Mouse (Mus musculus): ENCODE results near the gene Phf21b.

DNA sequence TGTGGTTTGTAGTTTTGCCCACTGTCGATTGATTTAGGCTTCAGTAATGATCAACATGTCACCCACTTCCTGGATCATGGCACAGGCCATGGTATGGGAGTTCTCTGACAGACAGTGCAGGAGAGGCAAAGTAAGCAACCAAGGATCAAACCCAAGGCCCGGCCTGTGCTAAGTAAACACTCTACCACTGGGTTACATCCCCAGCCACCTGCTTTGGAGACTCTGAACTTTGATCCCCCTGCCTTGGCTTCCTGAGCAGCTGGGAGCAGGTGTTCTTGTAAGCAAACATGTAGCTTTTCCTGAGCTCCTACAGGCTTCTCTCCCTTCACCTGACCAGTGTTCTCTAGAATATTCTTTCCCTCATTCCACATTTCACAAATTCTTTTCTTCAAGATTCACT is 1.8 kb upstream of the Phf21b start:
- TF ChIP-seq CTCF (IDR thresholded peaks at IDR 0.05; ENCODE audit: insufficient read depth, low read depth, low read length) (no peak), POLR2A (IDR thresholded peaks at IDR 0.05; ENCODE audit: insufficient read depth, low read depth, low read length) (no peak)

All from olfactory bulb, adult 2 months (tissue).